Mouse (Mus musculus) stomach, embryonic 16.5 days (tissue): ENCODE results near the gene Unc13d. TPM values are rescaled to one million over a fixed set of nuclear protein-coding genes. Genes with fewer than 3 reads are reported as not detected.

Experiments
- ATAC-seq: fragments of 200-750 bp; cut with Nextera tagmentation; 2 replicates; pipeline ENCODE4 v1.8.0; 2017; ENCODE audit warnings: moderate number of reproducible peaks, moderate TSS enrichment; ENCODE audit not compliant: insufficient read depth, low FRiP score
- H3K27ac ChIP-seq: fragments of 300-500 bp; sonication (generic); 2 replicates; pipeline ENCODE4 v1.5.1; 2014; ENCODE audit warnings: low read length
- H3K27me3 ChIP-seq: fragments of 300-500 bp; sonication (generic); 2 replicates; pipeline ENCODE4 v1.6.1; 2014; ENCODE audit warnings: low read length, control low read depth, mixed read lengths; ENCODE audit not compliant: control insufficient read depth, insufficient read depth
- H3K36me3 ChIP-seq: fragments of 300-500 bp; sonication (generic); 2 replicates; pipeline ENCODE4 v1.6.1; 2014; ENCODE audit warnings: low read length; ENCODE audit not compliant: control insufficient read depth, insufficient read depth
- H3K4me1 ChIP-seq: fragments of 300-500 bp; sonication (generic); 2 replicates; pipeline ENCODE4 v1.6.1; 2014; ENCODE audit warnings: low read length, control low read depth, mixed read lengths; ENCODE audit not compliant: control insufficient read depth, insufficient read depth
- H3K4me2 ChIP-seq: fragments of 300-500 bp; sonication (generic); 2 replicates; pipeline ENCODE4 v1.6.1; 2014; ENCODE audit warnings: low read depth, low read length, mixed read lengths
- H3K4me3 ChIP-seq: fragments of 300-500 bp; sonication (generic); replicated peaks from 2 replicates; pipeline ENCODE4 v1.5.1; 2014; ENCODE audit warnings: mild to moderate bottlenecking, low read length
- H3K9ac ChIP-seq: fragments of 300-500 bp; sonication (generic); 2 replicates; pipeline ENCODE4 v1.6.1; 2014; ENCODE audit warnings: low read length
- H3K9me3 ChIP-seq: fragments of 300-500 bp; sonication (generic); replicated peaks from 2 replicates; pipeline ENCODE4 v1.6.1; 2016; ENCODE audit warnings: low read length, control low read depth; ENCODE audit not compliant: control insufficient read depth
- WGBS: fragments of 180-500 bp; shearing (Covaris S2); extraction: QIAGEN DNeasy Blood & Tissue Kit; methylation state at CpG from one replicate; pipeline ENCODE4 v1.1.7; 2014; 5-methylcytosine and 5-hydroxymethylcytosine counted together
- polyA plus RNA-seq: library from polyadenylated mRNA; unstranded; fragments of >200 nt; fragmentation: Nextera tagmentation; extraction: Ambion mirVana; gene quantifications from 2 replicates; pipeline ENCODE4 v1.2.1, GENCODE M21; 2015

The Unc13d gene
- polyA plus RNA-seq, 1 experiment from 2014 or later, result 8.3 TPM

GRCm38 (mm10) chr11:116061641-116062415 is 15.9 kb downstream of the Unc13d start:
- Histone ChIP-seq H3K36me3 (peaks cover 11% of the 10 kb centered on the region), H3K4me1 (no peaks in the 10 kb centered on the region), H3K4me2 (no peak overlapping the region), H3K9ac (no peak overlapping the region), H3K9me3 (no peaks in the 10 kb centered on the region), H3K27ac (no peak overlapping the region), H3K4me3 (no peak overlapping the region), H3K27me3 (no peaks in the 10 kb centered on the region)
- ATAC-seq, result no peak
- 86% methylated on average over 13 of the region's 13 CpGs for WGBS

- no peaks in the 10 kb centered on the region for H3K4me1 ChIP-seq
- H3K27me3 ChIP-seq, result no peaks in the 10 kb centered on the region
- peaks cover 18% of the 10 kb centered on the region for H3K36me3 ChIP-seq
- no peak overlapping the region for H3K4me2 ChIP-seq
- ATAC-seq, result peak; percentile 49; the same call in 1 of the 2 replicates
- no peak overlapping the region for H3K4me3 ChIP-seq
- no peak overlapping the region for H3K9ac ChIP-seq
- peak overlapping the region; percentile 20; the same call in 1 of the 2 replicates for H3K27ac ChIP-seq
- H3K9me3 ChIP-seq, result no peaks in the 10 kb centered on the region
- 68% methylated on average over 9 of the region's 9 CpGs for WGBS
Measured at GRCm38 (mm10) chr11:116060596-116060995, 17.2 kb downstream of the Unc13d start.

- Histone ChIP-seq H3K36me3 (peaks cover 18% of the 10 kb centered on the region), H3K4me1 (no peaks in the 10 kb centered on the region), H3K27ac (no peak overlapping the region), H3K9me3 (no peaks in the 10 kb centered on the region), H3K4me3 (no peak overlapping the region), H3K9ac (no peak overlapping the region), H3K27me3 (no peaks in the 10 kb centered on the region), H3K4me2 (no peak overlapping the region)
- no peak for ATAC-seq
- 90% methylated on average over 11 of the region's 11 CpGs for WGBS
Measured at GRCm38 (mm10) chr11:116059691-116060025, 18.1 kb downstream of the Unc13d start.

GRCm38 (mm10) chr11:116058868-116059690 is 18.7 kb downstream of the Unc13d start:
- no peak overlapping the region for H3K4me3 ChIP-seq
- H3K4me2 ChIP-seq, result no peak overlapping the region
- H3K36me3 ChIP-seq, result peaks cover 18% of the 10 kb centered on the region
- WGBS, result 84% methylated on average over 17 of the region's 17 CpGs
- H3K9ac ChIP-seq, result no peak overlapping the region
- H3K4me1 ChIP-seq, result no peaks in the 10 kb centered on the region
- no peak overlapping the region for H3K27ac ChIP-seq
- H3K9me3 ChIP-seq, result no peaks in the 10 kb centered on the region
- ATAC-seq, result no peak
- H3K27me3 ChIP-seq, result no peaks in the 10 kb centered on the region

- peaks cover 24% of the 10 kb centered on the region for H3K36me3 ChIP-seq
- ATAC-seq, result no peak
- H3K4me1 ChIP-seq, result no peaks in the 10 kb centered on the region
- H3K4me2 ChIP-seq, result no peak overlapping the region
- no peaks in the 10 kb centered on the region for H3K27me3 ChIP-seq
- H3K9ac ChIP-seq, result no peak overlapping the region
- no peak overlapping the region for H3K4me3 ChIP-seq
- WGBS, result 68% methylated on average over 12 of the region's 12 CpGs
- no peak overlapping the region for H3K27ac ChIP-seq
- H3K9me3 ChIP-seq, result no peaks in the 10 kb centered on the region
Measured at GRCm38 (mm10) chr11:116058022-116058614, 19.6 kb downstream of the Unc13d start.

DNA sequence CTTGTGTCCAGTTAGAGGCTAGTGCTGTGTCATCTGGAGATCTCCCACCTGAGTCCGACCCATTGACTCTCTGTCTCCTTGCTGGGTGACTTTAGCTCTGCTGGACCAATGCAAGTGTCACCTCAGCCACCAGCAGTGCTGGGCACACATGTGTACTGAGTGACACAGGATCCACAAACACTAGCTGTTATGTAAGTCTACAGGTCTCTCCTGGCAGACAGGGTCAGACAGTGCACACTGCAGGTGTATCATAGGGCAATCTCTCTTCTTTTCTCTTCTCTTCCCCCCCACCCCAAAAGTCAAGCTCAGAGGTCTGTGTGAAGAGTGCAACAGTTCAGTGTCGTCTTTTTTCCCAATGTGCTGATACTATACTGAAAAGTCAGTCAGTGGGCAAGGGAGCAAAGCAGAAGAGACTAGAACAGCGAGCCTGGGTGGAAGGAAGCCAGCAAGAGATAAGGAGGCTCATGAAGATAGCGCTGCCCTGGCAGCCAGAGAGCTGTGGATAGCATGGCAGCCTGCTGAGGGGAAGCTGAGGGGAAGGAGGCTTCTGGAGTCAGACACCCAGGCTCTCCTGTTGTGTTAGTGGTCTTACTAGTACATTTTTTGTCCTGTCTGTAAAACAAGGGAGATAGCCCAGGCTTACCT is 20.4 kb downstream of the Unc13d start:
- WGBS, result 85% methylated on average over 4 of the region's 4 CpGs
- no peaks in the 10 kb centered on the region for H3K4me1 ChIP-seq

DNA sequence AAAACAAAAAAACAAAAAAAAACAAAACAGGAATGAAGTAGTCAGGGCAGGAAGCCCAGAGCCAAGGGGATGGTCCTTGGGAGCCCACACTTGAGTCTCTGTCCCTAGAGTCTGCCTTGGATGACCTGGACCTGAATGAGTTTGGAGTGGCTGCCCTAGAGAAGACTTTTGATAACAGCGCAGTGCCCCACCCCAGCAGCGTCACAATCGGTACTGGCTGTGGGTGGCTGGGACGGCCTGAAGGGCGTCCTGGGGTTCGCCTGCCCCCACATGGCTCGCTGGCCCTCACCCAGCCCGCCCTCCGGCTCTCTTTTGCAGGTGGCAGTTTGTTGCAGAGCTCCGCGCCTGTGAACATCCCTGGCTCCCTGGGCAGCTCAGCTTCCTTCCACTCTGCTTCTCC is 21.9 kb downstream of the Unc13d start:
- 94% methylated on average over 11 of the region's 11 CpGs for WGBS
- Histone ChIP-seq H3K9ac (no peak overlapping the region), H3K27ac (no peak overlapping the region), H3K4me1 (no peaks in the 10 kb centered on the region), H3K36me3 (peaks cover 39% of the 10 kb centered on the region), H3K4me2 (no peak overlapping the region), H3K27me3 (no peaks in the 10 kb centered on the region), H3K9me3 (no peaks in the 10 kb centered on the region), H3K4me3 (no peak overlapping the region)
- ATAC-seq, result no peak

More for the DNA sequence above, 20.4 kb downstream of the Unc13d start:
- Histone ChIP-seq H3K27ac (no peak overlapping the region), H3K27me3 (no peaks in the 10 kb centered on the region), H3K9ac (no peak overlapping the region), H3K4me2 (no peak overlapping the region), H3K9me3 (no peaks in the 10 kb centered on the region), H3K4me3 (no peak overlapping the region), H3K36me3 (peaks cover 30% of the 10 kb centered on the region)
- no peak for ATAC-seq

- H3K4me1 ChIP-seq, result no peaks in the 10 kb centered on the region
- 91% methylated on average over 9 of the region's 9 CpGs for WGBS
- ATAC-seq, result no peak
Measured at GRCm38 (mm10) chr11:116053510-116054229, 24.1 kb downstream of the Unc13d start.

More at GRCm38 (mm10) chr11:116053510-116054229, 24.1 kb downstream of the Unc13d start:
- Histone ChIP-seq H3K9me3 (no peaks in the 10 kb centered on the region), H3K4me2 (no peak overlapping the region), H3K4me3 (no peak overlapping the region), H3K27me3 (no peaks in the 10 kb centered on the region), H3K36me3 (peaks cover 52% of the 10 kb centered on the region), H3K9ac (no peak overlapping the region), H3K27ac (no peak overlapping the region)
